Mouse (Mus musculus) cerebellum, adult 11 months (tissue): ENCODE data around the gene Adnp.

ENCODE experiments used
- DNase-seq: peaks from one replicate; pipeline ENCODE4 v3.0.0; 2022

The Adnp gene

GRCm38 (mm10) chr2:168155666-168156065, 51.2 kb downstream of the Adnp start:
- DNase-seq: no peak

GRCm38 (mm10) chr2:168154090-168154881, 52.6 kb downstream of the Adnp start:
- no peak for DNase-seq

- no peak for DNase-seq
Observed at GRCm38 (mm10) chr2:168149241-168149640, 57.7 kb downstream of the Adnp start.

- no peak for DNase-seq
Observed at GRCm38 (mm10) chr2:168147722-168148432, 59.0 kb downstream of the Adnp start.

GRCm38 (mm10) chr2:168145437-168145836, 61.5 kb downstream of the Adnp start:
- DNase-seq: no peak

- DNase-seq: no peak
Observed at GRCm38 (mm10) chr2:168143794-168144193, 63.1 kb downstream of the Adnp start.

GRCm38 (mm10) chr2:168137161-168137560, 69.8 kb downstream of the Adnp start:
- DNase-seq: no peak
